Mouse (Mus musculus): ENCODE data around the gene Dnah10. TPM values are rescaled to one million over a fixed set of nuclear protein-coding genes. Genes with fewer than 3 reads are reported as not detected.

The Dnah10 gene
- polyA plus RNA-seq, 1 experiment from 2014 or later: 0.15 TPM

DNA sequence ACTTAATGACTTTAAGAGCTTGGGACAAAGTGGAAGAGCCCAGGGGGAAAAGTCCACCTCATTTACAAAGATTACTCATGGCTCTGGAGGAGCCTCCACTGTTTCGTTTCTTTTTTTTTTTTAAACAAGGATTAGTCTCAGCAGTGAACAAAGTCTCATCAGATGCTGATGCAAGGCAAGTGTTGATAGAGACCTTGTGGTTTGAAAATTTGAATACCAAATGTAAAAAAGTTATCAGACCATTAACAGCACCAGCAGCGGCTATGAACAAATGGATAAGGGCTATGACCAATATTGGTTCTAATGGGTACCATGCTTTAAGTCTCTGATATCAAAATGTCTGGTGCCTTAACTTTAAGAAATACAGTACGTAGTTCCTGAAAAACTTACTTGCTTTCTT is 124.1 kb downstream of the Dnah10 start:
- Histone ChIP-seq H3K27ac (replicated peaks) (no peak overlapping the region), H3K4me1 (peaks cover 16% of the 10 kb centered on the region), H3K4me2 (no peak overlapping the region), H3K27me3 (replicated peaks) (no peaks in the 10 kb centered on the region), H3K36me3 (no peaks in the 10 kb centered on the region), H3K4me3 (replicated peaks) (no peak overlapping the region), H3K9me3 (replicated peaks) (no peaks in the 10 kb centered on the region), H3K9ac (replicated peaks) (no peak overlapping the region)
- no peak for ATAC-seq (ENCODE audit: low FRiP score)
- 84% methylated on average over 3 of the region's 3 CpGs for WGBS

DNA sequence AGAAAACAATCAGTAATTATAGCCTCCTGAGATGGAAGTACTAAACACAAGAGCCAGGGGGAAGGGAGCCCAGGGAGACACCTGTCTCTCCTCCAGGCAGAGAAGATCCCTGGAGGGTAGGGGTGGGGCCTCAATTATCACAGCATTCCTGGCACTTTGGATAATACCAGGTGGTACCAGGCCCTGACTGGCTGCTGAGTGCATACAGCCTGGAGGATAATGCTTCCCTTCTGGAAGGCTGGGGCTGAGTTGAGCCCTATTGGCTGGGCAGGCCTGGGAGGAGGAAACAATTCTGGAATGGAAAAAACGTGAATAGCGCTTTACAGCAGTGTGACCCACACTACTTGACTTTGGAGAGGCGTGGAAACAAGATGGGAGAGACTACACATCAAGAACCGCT is 126.7 kb downstream of the Dnah10 start:
- no peak for ATAC-seq (ENCODE audit: low FRiP score)
- 50% methylated on average over 4 of the region's 4 CpGs for WGBS

DNA sequence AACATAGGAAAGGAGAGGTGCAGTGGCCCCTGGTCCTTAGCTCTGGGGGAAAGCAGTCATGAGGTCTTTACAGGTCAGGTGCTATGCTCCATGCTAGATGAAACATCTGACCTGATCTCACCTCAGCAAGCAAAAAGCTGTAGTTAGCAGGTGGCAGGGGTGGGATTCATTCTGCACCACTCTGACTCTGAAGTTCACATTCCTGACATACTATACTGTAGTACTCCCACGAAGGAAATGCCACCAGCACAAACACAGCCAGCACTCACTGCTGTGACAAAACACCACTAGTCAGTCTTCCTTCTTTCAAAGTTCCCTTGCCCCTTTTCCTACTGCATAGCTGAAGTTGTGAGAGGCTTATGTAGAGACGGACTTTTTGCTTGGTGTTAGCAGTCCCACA is 127.4 kb downstream of the Dnah10 start:
- Histone ChIP-seq H3K36me3 (no peaks in the 10 kb centered on the region), H3K4me3 (replicated peaks) (no peak overlapping the region), H3K27ac (replicated peaks) (no peak overlapping the region), H3K4me2 (no peak overlapping the region), H3K27me3 (replicated peaks) (no peaks in the 10 kb centered on the region), H3K9me3 (replicated peaks) (no peaks in the 10 kb centered on the region), H3K9ac (replicated peaks) (no peak overlapping the region), H3K4me1 (no peaks in the 10 kb centered on the region)
- 38% methylated on average over 2 of the region's 2 CpGs for WGBS
- no peak for ATAC-seq (ENCODE audit: low FRiP score)

More for the DNA sequence above, 126.7 kb downstream of the Dnah10 start:
- H3K9ac ChIP-seq (replicated peaks): no peak overlapping the region
- no peaks in the 10 kb centered on the region for H3K36me3 ChIP-seq
- no peaks in the 10 kb centered on the region for H3K27me3 ChIP-seq (replicated peaks)
- no peak overlapping the region for H3K27ac ChIP-seq (replicated peaks)
- H3K4me3 ChIP-seq (replicated peaks): no peak overlapping the region
- H3K9me3 ChIP-seq (replicated peaks): no peaks in the 10 kb centered on the region
- no peak overlapping the region for H3K4me2 ChIP-seq
- H3K4me1 ChIP-seq: peaks cover 7% of the 10 kb centered on the region; the same call in 1 of the 2 replicates

DNA sequence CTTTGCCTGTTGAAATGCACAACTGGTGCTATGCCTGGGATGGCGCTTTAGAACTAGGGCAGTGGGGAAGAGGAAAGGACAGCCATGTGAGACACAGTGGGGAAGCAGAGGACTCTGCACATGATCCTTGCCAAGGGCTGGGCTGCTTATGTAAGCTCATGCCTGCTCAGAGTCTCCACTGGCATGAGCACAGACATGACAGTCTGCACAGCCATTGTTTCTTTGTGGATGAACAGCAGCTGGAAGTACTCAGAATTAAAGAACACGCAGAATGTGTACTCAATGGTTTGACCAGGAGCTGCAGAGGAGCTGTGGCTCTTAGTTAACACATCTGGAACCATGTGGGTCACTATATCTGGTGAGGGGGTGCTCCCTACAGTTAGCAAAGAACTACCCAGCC is 128.2 kb downstream of the Dnah10 start:
- no peaks in the 10 kb centered on the region for H3K36me3 ChIP-seq
- H3K4me3 ChIP-seq (replicated peaks): no peak overlapping the region
- 80% methylated on average over 2 of the region's 2 CpGs for WGBS
- no peak overlapping the region for H3K27ac ChIP-seq (replicated peaks)
- H3K4me2 ChIP-seq: no peak overlapping the region
- H3K27me3 ChIP-seq (replicated peaks): no peaks in the 10 kb centered on the region
- no peaks in the 10 kb centered on the region for H3K9me3 ChIP-seq (replicated peaks)
- no peak overlapping the region for H3K9ac ChIP-seq (replicated peaks)
- no peak for ATAC-seq (ENCODE audit: low FRiP score)
- no peaks in the 10 kb centered on the region for H3K4me1 ChIP-seq

DNA sequence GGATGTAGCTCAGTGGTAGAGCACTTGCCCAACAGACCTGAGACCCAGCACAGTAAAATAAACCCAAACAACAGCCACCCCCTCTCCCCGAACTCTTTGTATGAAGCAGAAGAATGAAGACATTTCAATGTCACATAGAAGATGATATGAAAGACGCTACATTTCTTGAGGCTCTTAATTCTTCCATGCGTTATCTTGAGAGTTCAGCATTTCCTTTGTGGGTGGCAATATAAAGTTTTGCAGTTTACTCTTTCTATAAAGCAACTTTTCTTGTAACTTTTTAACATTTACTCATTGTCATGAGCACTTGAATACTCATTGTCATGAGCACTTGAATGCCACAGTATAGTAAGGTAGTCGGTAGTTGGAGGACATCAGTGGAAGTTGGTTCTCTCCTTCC is 129.3 kb downstream of the Dnah10 start:
- 97% methylated on average over 4 of the region's 4 CpGs for WGBS
- no peak overlapping the region for H3K4me3 ChIP-seq (replicated peaks)
- H3K27ac ChIP-seq (replicated peaks): no peak overlapping the region
- H3K4me1 ChIP-seq: no peaks in the 10 kb centered on the region
- H3K27me3 ChIP-seq (replicated peaks): no peaks in the 10 kb centered on the region
- no peaks in the 10 kb centered on the region for H3K36me3 ChIP-seq
- H3K9me3 ChIP-seq (replicated peaks): no peaks in the 10 kb centered on the region
- H3K9ac ChIP-seq (replicated peaks): no peak overlapping the region
- H3K4me2 ChIP-seq: no peak overlapping the region
- ATAC-seq (ENCODE audit: low FRiP score): no peak

DNA sequence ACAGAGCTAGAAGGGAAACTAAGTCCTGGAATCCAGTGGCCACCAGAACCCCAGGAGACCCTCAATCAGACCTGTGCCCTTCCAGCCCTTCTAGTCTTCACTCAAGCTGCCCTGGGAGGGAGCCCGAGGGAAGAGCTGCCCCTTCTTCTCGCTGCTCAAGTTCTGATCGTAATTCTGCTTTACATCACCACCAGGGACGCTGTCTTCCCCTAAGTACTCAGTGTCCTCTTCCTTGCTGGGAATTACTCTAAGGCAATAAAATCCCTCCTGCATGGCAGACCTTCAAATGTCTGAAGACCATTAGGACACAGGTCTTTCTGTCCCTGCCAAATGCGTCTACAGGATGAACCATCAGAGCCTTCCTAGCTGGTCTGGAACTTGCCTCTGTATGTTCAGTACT is 135.1 kb downstream of the Dnah10 start:
- peaks cover 34% of the 10 kb centered on the region for H3K4me1 ChIP-seq
- peak overlapping the region; percentile 27; the same call in 1 of the 2 replicates for H3K9ac ChIP-seq (replicated peaks)
- H3K4me2 ChIP-seq: peak overlapping the region; percentile 86
- WGBS: 6% methylated on average over 5 of the region's 5 CpGs
- H3K4me3 ChIP-seq (replicated peaks): peak overlapping the region; percentile 98; the same call in 1 of the 2 replicates
- H3K27ac ChIP-seq (replicated peaks): no peak overlapping the region
- no peak for ATAC-seq (ENCODE audit: low FRiP score)
- no peaks in the 10 kb centered on the region for H3K27me3 ChIP-seq (replicated peaks)
- no peaks in the 10 kb centered on the region for H3K9me3 ChIP-seq (replicated peaks)
- no peaks in the 10 kb centered on the region for H3K36me3 ChIP-seq

DNA sequence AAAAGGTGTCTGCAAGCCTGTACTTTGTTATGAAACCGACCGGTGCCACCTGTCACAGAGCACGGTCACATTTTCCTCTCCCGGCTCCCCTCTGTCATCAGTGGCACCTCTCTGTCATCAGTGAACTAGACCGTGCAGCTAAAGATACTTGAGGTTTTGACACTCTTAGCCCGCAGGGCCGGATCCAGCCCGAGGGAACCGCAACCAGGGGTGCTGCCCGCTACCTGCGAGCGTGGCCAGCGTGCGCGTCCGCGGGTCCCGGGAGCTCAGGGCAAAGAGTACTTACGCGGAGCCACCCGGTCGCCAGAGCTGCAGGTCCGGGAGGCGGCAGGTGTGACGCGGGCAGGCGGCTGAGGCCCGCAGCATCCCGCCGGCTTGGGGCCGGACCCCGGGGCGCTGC is 136.6 kb downstream of the Dnah10 start:
- H3K4me1 ChIP-seq: peaks cover 38% of the 10 kb centered on the region
- peak; percentile 12; the same call in 1 of the 2 replicates for ATAC-seq (ENCODE audit: low FRiP score)
- no peaks in the 10 kb centered on the region for H3K9me3 ChIP-seq (replicated peaks)
- H3K4me2 ChIP-seq: peak overlapping the region; percentile 86
- H3K4me3 ChIP-seq (replicated peaks): peak overlapping the region; percentile 98
- peak overlapping the region; percentile 77 for H3K9ac ChIP-seq (replicated peaks)
- no peaks in the 10 kb centered on the region for H3K27me3 ChIP-seq (replicated peaks)
- no peaks in the 10 kb centered on the region for H3K36me3 ChIP-seq
- under 1% methylated on average over 28 of the region's 33 CpGs for WGBS
- peak overlapping the region; percentile 96 for H3K27ac ChIP-seq (replicated peaks)

DNA sequence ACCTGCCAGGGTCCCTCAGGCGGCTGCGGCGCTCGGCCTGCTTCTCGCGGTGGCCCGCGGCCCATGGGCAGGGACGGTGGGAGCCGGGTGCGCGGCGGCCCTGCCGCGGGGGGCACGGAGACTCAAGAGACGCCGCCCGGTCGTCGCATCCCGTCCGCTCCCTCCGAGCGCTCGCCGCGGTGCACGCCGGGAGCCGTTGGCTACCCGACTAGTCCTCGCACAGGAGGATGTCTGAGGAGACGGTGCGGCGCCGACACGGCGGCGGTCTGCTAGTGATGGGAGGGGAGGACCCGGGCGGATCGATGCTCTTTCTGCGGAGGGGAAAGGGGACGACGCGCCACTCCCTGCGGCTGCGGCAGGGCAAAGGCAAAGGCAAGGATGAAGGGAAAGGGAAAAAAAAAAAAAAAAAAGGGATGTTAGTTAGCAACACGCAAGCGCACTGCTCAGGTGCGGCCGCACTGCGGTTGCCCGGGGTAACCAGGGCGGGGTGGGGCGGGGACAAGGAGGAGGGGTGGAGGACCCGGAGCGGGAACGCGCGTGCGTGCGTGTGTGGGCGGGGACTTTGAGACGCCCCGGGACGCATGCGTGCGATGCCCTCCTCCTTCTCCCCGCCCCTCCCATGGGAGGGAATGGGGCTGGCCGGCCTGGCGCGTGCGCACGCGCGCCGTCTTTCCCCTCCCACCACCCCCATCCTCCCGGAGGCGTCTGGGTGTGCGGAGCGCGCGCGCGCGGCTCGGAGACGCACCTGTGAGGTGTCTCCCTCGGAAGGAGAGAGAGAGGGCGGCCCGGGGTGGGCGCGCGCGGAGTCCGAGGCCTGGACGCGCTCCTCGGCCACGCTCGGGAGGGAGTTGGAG is 137.4 kb downstream of the Dnah10 start, which contains the start of the genes Ccdc92 and Zfp664:
Gene Ccdc92 (minus strand): TSS at position 412 of the 854 bp plus-strand sequence.
Gene Zfp664 (plus strand): TSS at position 679 of the 854 bp plus-strand sequence.
- Histone ChIP-seq H3K4me3 (replicated peaks) (peak within 1 kb of the TSS; percentile 98), H3K4me1 (peaks cover 42% of the 10 kb centered on the region), H3K4me2 (peak within 1 kb of the TSS; percentile 86), H3K36me3 (0 out of 2 replicates have a peak, but pooled peaks cover 3% of the 10 kb centered on the region), H3K9me3 (replicated peaks) (no peaks in the 10 kb centered on the region), H3K27me3 (replicated peaks) (no peaks in the 10 kb centered on the region), H3K9ac (replicated peaks) (peak within 1 kb of the TSS; percentile 95), H3K27ac (replicated peaks) (peak within 1 kb of the TSS; percentile 96)
- ATAC-seq (ENCODE audit: low FRiP score): peak; percentile 93
- under 1% methylated on average over 64 of the region's 103 CpGs for WGBS

DNA sequence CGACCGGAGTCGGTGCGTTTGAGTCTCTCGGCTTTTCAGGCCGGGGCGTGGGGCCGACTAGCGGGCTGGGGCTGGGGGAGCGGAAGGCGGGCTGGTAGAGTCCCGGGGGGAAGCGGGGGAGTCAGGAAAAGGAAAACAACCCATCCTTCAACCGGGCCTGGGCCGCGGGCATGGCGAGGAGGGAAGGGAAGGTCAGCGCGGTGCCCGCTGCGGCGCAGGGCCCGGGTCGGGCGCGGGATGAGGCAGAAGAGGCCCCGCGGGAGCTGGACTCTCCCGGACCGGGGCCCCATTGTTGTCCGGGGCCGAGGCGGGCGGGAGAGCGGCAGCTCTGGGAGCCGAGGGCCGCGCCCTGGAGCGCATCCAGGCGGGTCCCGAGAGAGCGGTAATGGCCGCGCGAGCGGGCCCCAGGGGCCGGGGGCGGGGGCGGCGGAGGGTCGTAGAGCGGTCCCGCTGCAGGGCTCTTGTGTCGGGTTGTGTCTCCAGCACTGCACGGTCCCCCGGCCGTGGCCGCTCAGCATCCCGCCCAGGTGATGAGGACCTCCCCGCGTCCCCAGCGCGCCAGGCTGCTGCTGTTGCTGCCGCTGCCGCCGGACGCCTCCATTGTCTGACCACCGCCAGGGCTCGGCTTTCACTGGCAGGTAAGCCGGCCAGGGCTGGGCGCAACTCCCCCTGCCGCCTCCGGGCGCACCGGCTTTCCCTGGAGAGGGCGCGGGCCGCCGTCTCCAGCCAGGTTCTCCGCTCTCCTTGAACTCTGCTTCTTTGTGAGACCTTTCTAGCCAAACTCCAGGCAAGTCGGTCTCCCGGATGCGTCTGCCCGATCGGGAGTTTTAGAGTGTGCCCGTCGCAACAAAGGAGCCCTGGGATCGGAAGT is 138.2 kb downstream of the Dnah10 start:
- H3K36me3 ChIP-seq: 0 out of 2 replicates have a peak, but pooled peaks cover 3% of the 10 kb centered on the region
- peak; percentile 66 for ATAC-seq (ENCODE audit: low FRiP score)
- peak overlapping the region; percentile 88 for H3K27ac ChIP-seq (replicated peaks)
- peak overlapping the region; percentile 86 for H3K4me2 ChIP-seq
- H3K9ac ChIP-seq (replicated peaks): peak overlapping the region; percentile 95
- peak overlapping the region; percentile 98 for H3K4me3 ChIP-seq (replicated peaks)
- H3K27me3 ChIP-seq (replicated peaks): no peaks in the 10 kb centered on the region
- no peaks in the 10 kb centered on the region for H3K9me3 ChIP-seq (replicated peaks)
- H3K4me1 ChIP-seq: peaks cover 48% of the 10 kb centered on the region
- under 1% methylated on average over 88 of the region's 88 CpGs for WGBS

DNA sequence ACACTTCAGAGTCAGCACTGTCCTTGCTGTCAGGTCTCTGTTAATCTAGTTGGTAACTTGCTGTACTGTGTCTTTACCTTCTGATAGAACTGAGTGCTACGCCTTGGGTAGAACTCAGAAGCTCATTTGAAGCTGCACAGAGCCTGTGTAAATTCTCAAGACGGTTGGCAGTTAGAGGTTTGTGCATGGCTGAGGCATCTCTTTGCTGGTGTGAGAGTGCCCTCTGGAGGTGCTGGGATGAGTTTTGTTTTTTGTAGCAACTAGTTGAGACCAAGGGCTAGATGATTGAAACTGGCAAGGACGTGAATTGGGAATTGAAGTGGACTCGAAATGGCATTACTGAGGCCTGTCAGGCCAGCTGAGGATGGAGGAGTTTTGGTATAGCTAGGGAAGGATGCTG is 144.1 kb downstream of the Dnah10 start:
- 39% methylated on average over 4 of the region's 4 CpGs for WGBS
- H3K4me2 ChIP-seq: no peak overlapping the region
- peaks cover 68% of the 10 kb centered on the region for H3K4me1 ChIP-seq
- no peak; the same call in 1 of the 2 replicates for ATAC-seq (ENCODE audit: low FRiP score)
- no peak overlapping the region for H3K27ac ChIP-seq (replicated peaks)
- no peak overlapping the region for H3K4me3 ChIP-seq (replicated peaks)
- peaks cover 10% of the 10 kb centered on the region; the same call in 1 of the 2 replicates for H3K36me3 ChIP-seq
- no peak overlapping the region for H3K9ac ChIP-seq (replicated peaks)
- no peaks in the 10 kb centered on the region for H3K27me3 ChIP-seq (replicated peaks)
- H3K9me3 ChIP-seq (replicated peaks): no peaks in the 10 kb centered on the region

DNA sequence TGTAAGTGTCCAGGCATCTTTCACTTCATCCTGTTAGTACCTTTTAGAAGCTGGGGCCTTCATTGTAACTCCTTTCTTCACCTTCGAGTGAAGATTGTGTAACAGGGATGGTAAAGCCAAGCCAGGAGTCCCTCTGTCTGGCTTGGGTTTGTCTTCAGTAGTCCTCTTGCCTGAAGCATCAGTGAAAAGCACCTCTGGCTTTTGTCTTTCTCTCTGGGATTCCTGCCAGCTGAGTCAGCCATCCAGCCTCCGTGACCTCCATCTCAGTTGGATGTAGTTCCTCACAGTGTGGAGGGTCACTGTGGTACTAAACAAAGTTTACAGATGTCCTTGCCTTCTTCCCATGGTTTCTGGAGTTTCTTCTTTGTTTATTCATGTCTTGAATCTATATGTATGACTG is 147.1 kb downstream of the Dnah10 start:
- WGBS: 73% methylated on average over 2 of the region's 2 CpGs

More for the DNA sequence above, 147.1 kb downstream of the Dnah10 start:
- H3K4me3 ChIP-seq (replicated peaks): no peak overlapping the region
- ATAC-seq (ENCODE audit: low FRiP score): no peak
- peaks cover 20% of the 10 kb centered on the region for H3K36me3 ChIP-seq
- H3K27me3 ChIP-seq (replicated peaks): no peaks in the 10 kb centered on the region
- H3K9me3 ChIP-seq (replicated peaks): no peaks in the 10 kb centered on the region
- peaks cover 54% of the 10 kb centered on the region for H3K4me1 ChIP-seq
- no peak overlapping the region for H3K27ac ChIP-seq (replicated peaks)
- no peak overlapping the region for H3K4me2 ChIP-seq
- no peak overlapping the region for H3K9ac ChIP-seq (replicated peaks)

All from neural tube, embryonic 15.5 days (tissue).